Mouse (Mus musculus) cerebellum, postnatal 25 days (tissue): ENCODE data around the gene Ldlr.

Experiments used
- DNase-seq, 2 experiments: peaks; one replicate each; pipeline ENCODE4 v3.0.0; 2021; ENCODE audit warnings: mixed read lengths in 2 of 2

Gene Ldlr

DNA sequence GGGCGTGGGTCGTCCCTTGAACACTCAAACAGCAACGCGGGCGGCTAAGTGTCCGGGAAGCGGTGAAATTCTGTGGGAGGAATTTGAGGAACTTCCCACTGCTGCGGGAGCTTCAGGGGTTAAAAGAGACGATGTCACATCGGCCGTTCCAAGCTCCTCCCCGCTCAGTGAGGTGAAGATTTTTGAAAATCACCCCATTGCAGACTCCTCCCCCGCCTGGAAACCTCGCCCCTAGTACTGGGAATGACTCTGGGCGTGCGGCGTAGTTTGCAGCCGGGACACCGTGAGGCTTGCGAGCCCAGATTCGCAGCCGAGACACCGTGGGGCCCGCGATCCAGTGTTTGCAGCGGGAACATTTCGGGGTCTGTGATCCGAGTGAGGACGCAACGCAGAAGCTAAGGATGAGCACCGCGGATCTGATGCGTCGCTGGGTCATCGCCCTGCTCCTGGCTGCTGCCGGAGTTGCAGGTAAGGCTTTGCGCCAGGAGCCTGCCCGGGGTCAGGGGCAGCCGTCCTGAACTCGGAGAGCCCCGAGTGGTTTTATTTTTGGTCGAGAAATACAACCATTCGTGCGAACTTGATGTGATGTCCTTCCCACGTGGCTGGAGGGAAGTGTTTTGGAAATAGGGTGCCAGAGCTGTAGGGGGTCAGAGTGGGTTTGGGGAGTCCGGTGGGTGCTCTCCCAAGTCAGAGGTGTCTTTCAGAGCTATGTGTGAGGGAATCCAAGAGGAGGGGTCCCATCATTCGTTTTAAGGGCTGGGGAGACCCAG is at the start of gene Ldlr:
Ldlr (plus strand) TSS at position 107 of the 770 bp plus-strand sequence.
- peak; percentile 85 to 87 for DNase-seq

DNA sequence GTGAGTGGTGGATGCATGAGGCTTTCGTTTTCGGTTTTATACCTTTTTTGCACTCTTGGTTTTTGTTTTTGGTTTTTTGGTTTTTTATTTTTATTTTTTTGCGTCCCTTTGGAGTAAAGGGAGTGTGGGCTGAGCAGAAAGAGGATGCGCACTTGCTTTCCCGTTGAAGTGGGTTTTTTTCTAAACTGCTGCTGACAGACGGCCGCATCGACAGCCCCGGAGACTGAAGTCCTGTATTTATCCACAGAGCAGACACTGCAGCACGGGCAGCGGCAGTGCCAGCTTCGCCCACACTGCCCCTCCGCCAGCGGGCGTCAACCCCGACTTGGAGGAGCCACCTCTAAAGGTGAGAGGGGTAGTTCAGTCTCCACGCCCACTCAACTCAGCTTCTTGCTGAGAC is 45.6 kb upstream of the Ldlr start:
- DNase-seq, result no peak

DNA sequence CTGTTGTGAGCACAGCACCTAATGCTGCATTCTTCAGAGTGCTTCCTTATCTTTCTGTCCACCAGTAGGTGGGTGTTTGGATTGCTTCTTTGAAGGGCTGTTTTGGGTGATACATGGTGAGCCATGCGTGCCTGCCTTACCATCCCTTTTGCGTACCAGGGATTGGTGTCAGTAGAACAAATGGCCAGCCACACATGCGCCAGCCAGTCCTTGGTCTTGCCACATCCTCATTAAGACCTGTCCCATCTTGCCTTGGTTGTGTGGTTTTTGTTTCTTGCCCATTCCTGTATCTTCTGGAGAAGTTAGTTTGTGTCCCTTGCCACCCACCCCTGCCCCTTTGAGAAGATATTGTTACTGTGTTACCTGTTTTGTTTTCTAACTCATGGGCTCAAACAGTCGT is 42.8 kb upstream of the Ldlr start:
- DNase-seq, result no peak

GRCm38 (mm10) chr9:21682827-21683226 is 40.5 kb upstream of the Ldlr start:
- peak in 1 of 2 experiments; percentile 41 for DNase-seq

DNA sequence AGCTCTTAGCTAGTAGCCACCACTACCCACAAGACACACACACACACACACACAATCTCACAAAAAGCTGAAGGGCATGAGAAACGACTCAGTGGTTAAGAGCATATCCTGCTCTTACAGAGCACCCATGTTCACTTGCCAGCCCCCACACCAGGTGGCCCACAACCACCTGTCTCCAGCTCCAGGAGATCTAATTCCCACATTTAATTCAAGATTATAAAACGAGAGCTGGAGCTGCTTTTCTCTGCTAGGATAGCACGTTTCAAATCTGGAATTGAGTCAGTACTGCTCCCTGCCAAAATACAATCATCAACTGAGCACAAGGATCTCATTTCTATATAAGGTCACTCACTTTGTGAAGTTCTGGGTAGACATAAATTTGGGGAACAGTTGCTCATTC is 39.4 kb upstream of the Ldlr start:
- no peak for DNase-seq

DNA sequence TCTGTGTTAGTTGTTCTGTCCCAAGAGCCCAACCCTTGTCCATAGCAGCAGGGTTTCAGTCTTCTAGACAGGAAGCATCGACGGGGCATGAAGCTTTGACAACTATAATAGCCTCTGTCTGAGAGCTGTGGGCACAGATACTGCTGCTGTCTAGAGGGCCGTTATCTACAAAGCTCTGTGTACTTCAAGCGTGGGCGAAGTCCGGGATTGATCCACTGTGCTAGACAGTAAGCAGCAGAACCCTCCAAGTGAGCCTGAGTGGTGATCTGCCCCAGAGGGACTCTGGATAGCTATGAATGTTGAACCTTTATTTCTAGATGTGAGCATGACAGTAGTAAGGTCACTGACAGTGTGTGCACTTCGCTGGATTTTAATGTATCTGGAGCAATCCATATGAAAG is 34.7 kb upstream of the Ldlr start:
- DNase-seq, result no peak

GRCm38 (mm10) chr9:21690031-21690430 is 33.3 kb upstream of the Ldlr start:
- DNase-seq, result no peak

GRCm38 (mm10) chr9:21691862-21692261 is 31.4 kb upstream of the Ldlr start:
- peak; percentile 32 to 70 for DNase-seq

GRCm38 (mm10) chr9:21692491-21692890 is 30.8 kb upstream of the Ldlr start:
- no peak for DNase-seq

DNA sequence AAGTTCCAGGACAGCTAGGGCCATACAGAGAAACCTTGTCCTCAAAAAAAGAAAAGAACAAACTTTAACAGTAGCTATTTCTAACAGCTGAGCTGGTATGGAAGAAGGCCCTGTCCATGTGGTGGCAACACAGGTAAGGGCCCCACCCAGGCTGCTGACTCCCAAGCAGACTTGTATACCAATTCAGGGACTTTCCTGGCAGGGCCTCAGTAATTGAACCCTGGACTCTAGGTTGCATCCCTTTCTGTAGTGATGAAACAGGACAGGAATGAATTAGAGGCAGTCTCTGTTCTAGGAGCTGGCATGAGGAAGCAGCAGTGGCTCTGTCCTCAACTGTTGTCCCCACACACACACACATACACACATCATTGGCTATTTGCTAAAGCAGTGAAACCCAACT is 29.2 kb upstream of the Ldlr start:
- DNase-seq, result no peak

DNA sequence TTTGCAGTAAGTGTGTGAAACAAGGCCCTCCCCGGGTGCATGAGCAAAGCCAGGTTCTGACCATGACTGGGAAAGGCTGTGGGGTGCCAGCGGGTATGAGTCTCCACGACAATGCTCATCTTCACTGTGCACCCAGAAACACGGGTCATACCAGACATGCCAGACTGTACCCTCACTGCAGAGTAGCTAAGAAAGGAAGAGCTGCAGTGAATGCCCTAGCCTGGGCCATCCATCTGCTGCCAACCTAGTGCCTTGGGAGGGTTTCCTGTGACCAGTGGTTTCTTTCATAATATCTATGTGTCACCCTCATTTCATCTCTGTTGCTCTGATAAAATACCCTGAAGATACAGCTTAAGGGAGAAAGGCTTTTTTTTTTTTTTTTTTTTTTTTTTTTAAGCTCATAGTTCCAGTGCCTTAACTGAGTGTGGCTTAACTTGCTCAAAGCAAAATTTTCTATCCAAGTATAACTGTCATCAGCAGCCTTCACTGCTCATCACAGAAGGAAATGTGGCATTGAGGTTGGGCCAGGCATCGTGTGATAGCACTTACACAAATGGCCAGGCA is 28.0 kb upstream of the Ldlr start:
- no peak for DNase-seq

DNA sequence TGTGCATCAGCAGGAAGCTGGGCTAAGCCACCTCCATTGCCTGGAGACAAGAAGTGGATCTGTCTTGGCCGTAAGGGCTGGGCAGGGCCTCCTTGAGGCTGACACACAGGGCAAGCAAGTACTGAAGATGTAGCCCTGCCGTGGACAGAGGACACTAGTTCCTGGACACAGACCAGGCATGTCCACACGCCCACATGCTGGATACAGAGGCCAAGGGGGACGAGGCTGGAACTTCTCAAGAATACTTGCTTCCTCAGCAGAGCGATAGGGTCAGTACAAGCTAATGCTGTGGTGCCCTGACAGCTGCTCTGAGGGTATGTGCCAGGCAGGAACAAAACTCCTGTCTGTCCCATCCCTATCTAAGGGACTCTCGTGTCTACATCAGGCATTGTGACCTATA is 26.2 kb upstream of the Ldlr start:
- DNase-seq, result no peak

DNA sequence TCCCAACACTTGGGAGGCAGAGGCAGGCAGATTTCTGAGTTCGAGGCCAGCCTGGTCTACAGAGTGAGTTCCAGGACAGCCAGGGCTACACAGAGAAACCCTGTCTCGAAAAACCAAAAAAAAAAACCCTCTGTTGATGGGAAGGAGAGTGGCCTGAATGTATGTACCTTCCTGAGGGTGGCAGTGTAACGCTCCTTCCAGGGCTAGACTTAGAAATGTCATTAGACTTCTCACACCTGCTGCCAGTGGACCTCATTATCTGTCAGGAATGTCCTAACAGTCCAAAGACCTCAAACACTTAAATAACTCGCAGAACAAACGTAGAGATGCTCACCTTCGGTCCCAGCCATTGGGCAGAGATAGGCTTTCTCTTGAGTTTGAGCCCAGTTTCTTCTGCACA is 24.0 kb upstream of the Ldlr start:
- DNase-seq, result peak in 1 of 2 experiments; percentile 48

GRCm38 (mm10) chr9:21701091-21701490 is 22.2 kb upstream of the Ldlr start:
- no peak for DNase-seq

DNA sequence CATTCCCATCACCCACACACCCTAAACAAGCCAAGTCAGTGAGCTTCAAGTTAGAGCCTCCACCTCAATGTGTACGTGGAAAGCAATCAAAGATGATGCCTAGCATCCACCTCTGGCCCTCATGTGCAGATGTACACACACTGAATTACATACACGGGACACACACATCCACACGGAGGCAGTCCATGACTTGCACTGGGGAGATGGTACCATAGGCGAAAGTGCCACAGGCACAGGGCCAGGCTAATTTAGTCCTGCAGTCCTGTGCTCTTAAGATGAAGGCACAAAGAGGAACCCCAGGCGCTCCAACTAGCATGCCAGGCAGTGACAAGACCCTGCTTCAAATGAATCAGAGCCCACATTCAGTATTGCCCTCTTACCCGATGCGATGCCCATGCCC is 19.8 kb upstream of the Ldlr start:
- no peak for DNase-seq

GRCm38 (mm10) chr9:21706085-21706484 is 17.2 kb upstream of the Ldlr start:
- no peak for DNase-seq

DNA sequence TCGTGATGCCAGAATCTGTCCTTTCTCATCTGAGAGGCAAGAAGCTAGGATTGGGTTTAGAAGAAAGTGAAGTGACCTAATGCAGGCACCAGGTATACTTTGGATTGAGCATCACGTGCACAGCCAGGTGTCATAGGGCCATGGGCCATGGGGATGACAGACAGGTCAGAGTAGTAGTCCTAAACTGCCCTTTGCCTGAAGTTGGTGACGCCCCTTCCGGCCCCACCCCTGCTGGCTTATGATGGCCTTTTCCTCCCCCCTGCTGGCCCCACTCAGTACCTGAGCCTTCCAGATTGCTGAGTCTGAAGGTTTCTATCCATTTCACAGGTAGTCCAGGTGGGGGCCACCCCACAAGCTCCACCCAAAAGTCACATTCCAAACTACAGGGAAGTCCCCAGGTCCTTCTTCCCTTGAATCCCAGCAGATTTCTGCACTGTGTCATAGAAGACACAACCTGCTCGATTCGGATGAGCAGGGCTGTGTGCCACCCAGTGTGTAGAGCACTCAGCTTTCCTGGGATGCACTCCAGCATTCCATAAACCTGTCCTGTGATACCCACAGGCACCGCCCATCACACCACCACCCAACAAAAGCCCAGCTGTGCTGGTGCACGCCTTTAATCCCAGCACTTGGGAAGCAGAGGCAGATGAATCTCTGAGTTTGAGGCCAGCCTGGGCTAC is 16.6 kb upstream of the Ldlr start:
- DNase-seq, result no peak

DNA sequence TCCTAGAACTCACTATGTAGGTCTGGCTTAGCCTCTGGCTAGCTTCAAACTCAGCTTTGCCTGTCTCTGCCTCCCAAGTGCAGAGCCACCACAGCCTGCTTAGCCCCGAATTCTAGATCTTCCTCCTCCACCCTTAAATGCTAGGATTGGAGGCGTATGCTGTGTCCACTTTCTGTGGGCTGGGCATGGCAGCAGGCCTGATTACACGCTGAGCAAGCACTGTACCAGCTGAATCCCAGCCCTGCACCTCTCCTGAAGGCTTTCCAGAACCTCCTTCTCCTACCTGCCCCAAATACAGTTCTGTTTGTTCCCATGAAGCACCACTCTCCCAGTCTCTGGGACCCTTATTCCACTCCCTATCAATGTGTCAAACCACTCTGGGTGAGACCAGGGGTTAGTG is 13.9 kb upstream of the Ldlr start:
- DNase-seq, result peak in 1 of 2 experiments; percentile 53

DNA sequence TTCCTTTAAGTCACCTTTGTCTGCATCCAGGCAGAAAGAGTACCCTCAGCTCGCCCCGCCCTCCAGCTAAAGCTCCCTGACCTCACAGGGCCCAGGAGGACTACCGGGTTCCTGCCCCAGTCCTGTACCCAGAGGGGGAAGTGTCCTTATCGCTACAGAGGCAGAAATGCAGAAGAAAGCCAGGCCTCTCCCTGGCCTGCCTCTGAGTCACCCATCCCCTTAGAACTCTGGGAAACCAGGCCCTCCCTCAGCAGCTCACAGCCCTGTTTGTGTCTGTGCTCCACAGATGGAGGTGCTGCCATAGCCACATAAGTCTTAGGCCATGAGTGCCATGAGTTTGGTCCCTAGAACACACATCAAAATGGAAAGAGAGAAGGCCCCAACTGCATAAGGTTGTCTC is 8.0 kb upstream of the Ldlr start:
- DNase-seq, result no peak

DNA sequence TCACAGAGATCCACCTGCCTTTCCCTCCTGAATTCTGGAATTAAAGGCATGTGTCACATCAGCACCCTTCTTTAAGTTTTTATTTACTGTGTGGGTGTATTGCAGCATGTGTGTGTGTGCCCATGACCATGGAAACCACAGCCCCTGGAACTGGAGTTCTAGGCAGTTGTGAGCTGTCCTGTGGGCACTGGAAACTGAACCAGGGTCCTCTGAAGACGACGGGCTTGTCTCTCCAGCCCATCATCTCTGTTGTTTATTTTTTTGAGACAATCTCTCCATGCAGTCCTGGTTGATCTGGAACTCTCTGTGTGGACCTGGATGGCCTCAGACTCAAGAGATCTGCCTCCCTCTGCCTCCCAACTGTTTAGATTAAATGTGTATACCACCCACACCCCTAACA is 6.3 kb upstream of the Ldlr start:
- DNase-seq, result no peak

DNA sequence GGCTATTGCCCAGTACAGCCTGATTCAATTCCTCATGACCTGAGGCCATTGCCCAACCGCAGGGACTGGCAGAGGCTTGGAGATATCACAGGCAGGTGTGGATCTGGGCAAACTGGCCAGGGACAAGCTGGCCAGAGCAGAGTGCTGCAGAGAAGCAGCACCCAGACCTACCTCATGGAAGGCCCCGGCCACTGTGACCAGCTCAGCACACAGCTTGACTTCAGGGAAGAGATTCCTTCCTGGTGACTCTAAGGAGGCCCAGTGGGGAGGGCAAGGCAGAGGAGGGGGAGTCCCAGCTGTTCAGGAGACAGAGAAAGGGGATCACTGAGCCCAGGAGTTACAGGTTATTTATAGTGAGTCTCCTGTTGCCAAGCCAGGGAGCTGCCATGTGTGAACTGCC is 2.2 kb upstream of the Ldlr start:
- DNase-seq, result no peak

DNA sequence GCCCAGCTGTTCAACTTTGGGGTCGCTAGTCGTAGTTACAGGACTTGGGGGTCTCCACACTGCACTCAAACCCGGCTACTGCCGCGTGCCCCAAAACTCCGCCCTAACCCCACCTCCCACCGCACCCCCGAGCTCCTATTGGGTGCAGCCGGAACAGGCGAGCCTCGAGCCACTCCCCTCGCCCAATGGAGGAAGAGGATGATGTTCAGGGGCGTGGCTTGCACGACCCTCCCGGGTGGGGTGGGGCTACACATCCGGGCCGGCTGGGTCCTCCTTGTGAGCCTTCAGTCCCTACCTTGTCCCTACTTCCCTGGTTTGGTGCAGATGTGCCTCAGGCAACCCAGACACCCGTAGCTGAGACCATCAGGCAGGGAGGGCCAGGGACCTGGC is 859 bp downstream of the Ldlr start:
- peak; percentile 90 to 93 for DNase-seq

DNA sequence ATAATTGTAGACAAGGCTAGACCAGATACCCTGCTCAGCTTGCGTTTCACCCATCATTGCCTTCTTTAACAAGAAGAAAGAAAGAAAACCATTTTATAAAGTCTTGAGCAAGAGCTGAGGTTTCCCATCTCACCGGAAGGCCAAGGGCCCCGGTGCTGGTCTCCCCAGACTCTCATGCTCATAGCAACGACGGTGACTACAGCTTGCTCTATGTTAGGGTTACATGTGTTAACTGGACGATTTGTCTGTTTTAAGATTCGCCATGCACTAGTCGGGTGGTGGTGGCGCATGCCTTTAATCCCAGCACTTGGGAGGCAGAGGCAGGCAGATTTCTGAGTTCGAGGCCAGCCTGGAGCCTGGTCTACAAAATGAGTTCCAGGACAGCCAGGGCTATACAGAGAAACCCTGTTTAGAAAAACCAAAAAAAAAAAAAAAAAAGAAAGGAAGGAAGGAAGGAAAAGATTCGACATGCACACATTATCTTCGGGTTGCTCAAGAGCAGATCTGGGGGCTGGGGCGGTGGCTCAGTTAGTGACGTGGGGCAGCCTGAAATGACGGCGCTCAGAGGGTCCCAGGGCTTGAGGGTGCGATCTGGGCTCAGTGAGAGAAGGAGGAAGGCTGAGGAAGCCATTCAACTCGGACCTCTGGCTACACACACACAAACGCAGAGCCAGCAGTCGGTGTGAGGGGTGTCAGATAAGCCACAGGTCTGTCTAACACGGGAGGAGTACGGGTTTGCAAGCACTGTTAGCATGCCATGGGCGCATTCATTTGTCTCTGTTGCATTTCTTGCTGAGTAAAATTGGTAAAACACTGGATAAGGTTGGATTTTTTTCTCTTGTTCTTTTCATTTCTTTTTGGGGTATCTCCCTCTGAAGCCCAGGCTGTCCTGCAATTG is 2.2 kb downstream of the Ldlr start:
- no peak for DNase-seq
